Mouse (Mus musculus) spleen, postnatal 36 days (tissue): ENCODE data around the gene Arpc3.

Experiments used
- DNase-seq, 2 experiments: peaks; one replicate each; pipeline ENCODE4 v3.0.0; 2022; ENCODE audit warnings: low spot score in 2 of 2, mixed read lengths in 1 of 2

Gene Arpc3

DNA sequence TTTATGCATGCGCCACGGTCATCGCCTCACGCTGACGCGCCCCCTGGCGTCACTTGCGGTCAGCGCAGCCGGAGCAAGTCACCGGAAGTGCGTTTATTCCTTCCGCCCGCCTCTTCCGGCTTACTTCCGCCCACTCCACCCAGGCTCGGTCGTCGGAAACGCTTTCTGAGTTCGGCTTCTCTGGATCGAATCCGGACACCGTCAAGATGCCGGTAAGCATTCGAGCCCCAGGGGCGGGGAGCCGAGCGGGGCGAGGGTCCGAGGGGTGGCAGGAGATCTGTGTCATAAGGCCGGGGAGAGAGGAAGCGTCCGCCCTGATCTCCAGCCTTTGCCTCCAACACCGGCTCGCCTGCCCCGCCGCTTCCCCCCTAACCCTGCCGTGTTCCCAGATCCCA lies at the start of gene Arpc3:
Arpc3 (plus strand) TSS at position 93 of the 395 bp plus-strand sequence.
- peak; percentile 86 to 90 for DNase-seq

GRCm38 (mm10) chr5:122342874-122343273 lies 48.8 kb upstream of the Arpc3 start:
- DNase-seq: no peak

GRCm38 (mm10) chr5:122343768-122344167 lies 47.9 kb upstream of the Arpc3 start:
- DNase-seq: peak; percentile 51 to 63

GRCm38 (mm10) chr5:122344260-122344659 lies 47.4 kb upstream of the Arpc3 start:
- peak; percentile 72 to 85 for DNase-seq

DNA sequence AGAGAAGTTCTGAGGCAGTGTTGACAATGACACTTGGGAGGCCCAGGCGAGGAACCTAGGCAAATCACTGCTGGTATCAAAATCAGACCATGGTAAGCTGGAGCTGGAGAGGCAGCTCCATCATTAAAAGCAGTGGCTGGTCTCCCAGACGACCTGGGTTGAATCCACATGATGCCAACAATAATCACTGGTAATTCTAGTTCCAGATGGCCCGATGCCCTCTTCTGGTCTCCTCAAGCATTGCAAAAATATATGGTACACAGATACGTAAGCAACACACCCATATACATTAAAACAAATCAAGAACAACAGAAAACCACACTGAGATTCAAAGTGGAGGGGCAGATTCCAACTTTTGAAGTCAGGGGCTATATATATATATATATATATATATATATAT lies 45.9 kb upstream of the Arpc3 start:
- no peak for DNase-seq

DNA sequence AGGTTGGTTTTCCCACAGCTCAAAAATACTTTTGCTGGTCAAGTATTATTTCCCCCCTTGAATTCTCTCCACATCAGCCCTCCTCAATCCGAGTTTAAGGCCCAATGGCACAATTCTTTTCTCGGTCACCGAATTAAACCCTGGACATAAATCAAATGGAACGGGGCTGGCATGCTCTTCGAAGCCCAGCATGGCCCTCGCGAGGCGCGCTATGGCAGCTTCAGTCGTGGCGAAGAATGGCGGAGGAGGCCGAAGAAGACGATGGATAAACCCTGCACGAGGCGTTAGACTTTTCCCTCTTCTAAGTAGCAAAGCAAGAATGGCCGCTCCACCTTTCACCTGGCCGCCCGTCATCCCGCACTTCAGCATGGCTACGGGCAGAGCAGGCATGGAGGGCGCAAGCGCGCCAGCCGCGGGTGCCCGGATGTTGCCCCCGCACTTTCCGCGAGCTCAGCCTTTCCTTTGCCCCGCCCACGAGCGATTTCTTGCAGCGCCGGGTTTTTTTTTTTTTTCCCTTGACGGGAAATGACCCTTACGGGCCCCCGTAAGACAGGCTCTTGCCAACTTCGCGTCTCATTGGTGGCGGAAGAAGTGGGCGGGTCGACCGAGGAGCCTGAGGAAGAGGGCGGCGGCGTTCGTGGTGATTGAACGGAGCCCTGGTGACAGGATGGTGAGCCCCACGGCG lies 37.7 kb upstream of the Arpc3 start, which contains the start of the genes Rad9b and Vps29:
Rad9b (minus strand) TSS at position 427 of the 685 bp plus-strand sequence.
Vps29 (plus strand) TSS at position 563 of the 685 bp plus-strand sequence.
- peak; percentile 97 to 99 for DNase-seq

DNA sequence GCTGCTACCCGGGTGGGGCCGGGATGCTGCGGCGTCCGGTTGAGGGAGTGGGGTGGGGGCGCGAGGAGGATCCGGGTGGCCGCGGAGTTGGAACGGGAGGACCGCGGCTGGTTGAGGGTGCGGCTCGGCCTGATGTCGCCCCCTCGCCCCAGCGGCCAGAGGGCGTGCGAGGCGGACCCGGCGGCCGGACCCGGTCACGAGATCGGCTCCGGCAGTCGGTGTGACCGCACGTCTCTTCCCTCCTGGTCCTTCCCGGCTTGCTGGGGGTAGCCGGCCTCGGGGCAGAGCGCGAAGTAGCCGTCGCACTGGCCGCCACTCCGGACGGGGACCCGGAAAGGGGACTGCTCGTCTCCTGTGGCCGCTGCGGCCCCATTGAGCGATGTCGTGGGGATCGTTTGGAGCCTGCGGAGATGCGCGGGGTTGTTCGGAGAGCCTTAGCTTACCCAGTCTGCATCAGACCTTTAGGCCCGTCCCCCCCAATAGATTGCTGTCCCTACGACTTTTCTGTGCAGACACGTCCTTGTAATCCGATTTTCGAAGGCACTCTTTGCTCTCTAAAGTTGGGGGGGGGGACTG lies 37.1 kb upstream of the Arpc3 start:
- no peak for DNase-seq

DNA sequence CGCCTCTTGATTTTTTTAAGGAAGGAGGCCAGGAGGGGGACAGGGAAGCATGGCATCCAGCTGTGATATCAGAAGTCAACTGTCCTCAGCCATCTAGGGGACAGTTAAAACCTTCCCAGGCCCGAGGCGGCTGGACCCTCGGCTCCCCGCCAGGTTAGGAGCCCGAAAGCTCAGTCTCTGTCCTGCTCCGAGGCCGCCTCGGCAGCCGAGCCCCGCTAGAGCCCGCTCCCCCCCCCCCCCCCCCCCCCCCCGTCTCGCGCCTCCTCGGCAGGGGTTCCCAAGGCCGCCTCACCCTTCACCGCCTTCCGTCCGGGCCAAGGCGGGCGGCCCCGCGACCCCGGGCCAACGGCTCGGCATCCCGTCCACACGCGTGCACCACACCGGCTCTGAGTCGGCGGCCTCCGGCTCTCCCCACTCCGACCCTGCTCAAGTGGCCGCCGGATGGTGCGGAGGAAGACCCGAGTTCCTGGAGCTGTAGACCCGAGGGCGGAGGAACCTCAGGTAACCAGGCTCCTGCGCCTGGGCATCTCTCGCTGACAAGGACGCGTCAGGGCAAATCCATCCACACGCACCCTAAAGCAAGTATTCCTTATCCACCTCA lies 20.0 kb upstream of the Arpc3 start, which contains the start of gene Gpn3:
Gpn3 (plus strand) TSS at position 286 of the 601 bp plus-strand sequence.
- DNase-seq: no peak

DNA sequence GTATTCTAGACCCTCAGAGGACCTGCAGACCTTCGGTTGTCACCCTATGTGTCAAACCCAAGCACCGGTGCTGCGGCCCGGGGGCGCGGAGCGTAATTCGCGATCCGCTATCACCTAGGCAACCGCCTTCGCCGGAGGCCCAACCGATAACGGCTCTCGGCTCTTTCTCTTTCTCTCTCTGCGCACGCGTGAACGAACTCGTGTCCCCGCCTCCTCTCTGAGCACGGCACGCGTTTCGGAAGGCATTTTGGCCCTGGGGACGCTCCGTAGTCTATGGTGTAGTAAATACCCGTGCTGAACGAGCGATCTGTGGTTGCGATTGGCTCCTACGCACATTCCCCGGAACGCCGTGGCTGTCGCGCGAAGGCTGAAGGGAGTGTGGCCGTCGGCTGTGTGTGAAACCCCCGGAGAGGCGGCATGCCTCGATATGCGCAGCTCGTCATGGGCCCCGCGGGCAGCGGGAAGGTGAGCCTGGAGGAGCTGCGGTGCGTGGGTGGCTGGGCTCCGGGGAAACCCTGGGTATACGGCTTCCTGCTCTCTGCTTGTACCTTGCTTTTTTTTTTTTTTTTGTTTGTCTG lies 19.4 kb upstream of the Arpc3 start, which contains the start of gene Fam216a:
Fam216a (minus strand) TSS at position 173 of the 578 bp plus-strand sequence.
- DNase-seq: peak; percentile 99

DNA sequence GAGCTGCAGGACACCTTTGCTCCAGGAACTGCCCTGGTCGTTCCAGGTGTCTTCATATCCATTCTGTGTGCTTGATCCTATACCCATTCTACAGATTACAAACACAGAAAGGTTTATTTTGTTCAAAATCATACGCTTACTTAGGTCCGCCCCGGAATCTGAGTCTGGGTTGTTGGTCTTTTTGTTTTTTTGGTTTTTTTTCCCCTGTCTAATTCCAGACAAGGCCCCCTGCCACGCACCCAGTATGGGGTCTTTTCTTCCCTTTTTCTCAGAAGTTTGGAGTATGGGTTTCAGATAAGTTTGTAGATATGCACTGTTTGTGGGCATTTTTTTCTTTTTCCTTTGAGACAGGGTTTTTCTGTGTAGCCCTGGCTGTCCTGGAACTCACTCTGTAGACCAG lies 18.8 kb upstream of the Arpc3 start:
- no peak for DNase-seq

- DNase-seq: no peak
Measured at GRCm38 (mm10) chr5:122377101-122377833, 14.4 kb upstream of the Arpc3 start.

DNA sequence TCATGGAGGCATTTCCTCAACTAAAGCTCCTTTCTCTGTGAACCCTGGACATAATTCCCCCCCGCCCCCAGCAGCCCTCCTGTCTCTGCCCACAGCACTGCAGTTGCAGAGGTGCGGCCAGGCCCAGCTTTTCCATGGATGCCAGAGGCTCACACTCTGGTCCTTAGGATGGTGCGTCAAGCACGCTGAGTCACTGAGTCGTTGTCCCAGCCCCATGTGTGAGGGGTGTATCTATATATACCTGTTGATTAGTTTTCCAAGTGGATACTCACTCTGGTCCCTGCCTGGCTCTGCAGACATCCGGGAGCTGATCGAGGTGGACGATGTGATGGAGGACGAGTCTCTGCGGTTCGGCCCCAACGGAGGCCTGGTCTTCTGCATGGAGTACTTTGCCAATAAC lies 13.5 kb upstream of the Arpc3 start:
- DNase-seq: no peak

- DNase-seq: peak; percentile 58 to 66
Measured at GRCm38 (mm10) chr5:122379374-122380155, 12.1 kb upstream of the Arpc3 start.

DNA sequence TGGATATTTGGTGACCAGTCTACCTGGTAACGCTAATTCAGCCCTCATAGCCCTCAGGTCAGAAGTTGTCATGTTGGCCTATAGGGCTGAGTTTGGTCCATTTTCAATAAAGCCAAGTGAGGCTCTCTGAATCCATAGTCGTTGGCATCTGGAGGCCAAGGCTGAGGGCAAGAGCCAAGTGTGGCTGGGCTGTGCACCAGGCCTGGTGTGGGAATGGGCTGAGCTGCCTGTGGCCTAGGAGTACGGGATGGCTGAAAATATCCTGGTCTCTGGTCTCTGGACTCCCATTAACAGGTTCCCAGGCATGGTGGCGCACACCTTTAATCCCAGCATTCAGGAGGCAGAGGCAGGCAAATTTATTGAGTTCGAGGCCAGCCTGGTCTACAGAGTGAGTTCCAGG lies 1.7 kb upstream of the Arpc3 start:
- DNase-seq: no peak

- no peak for DNase-seq
Measured at GRCm38 (mm10) chr5:122390671-122391070, 1.0 kb upstream of the Arpc3 start.

DNA sequence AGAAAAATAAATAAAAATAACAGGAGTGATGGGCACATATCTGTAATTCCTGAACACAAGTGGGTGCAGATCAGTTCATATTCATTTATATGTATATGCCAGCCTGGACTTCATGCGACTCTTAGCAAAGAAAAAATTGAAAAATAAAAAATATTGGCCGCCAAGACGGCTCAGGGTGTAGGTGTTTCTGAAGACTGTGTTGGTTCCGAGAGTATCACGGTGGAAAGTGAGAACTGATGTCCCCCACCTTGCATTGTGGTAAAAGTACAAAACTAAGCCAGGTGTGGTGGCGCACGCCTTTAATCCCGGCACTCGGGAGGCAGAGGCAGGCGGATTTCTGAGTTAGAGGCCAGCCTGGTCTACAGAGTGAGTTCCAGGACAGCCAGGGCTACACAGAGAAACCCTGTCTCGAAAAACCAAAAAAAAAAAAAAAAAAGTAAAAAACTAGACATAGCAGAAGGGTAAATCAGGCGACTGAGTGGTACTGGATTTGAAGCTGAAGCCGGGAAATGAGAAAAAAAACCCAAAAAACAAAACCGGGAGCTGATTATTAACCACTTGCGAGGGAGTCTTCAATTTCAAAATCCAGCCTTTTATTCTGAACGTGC lies 396 bp upstream of the Arpc3 start:
- no peak for DNase-seq

- DNase-seq: peak; percentile 35 to 50
Measured at GRCm38 (mm10) chr5:122392227-122393004, 738 bp downstream of the Arpc3 start.

- DNase-seq: peak; percentile 64 to 67
Measured at GRCm38 (mm10) chr5:122393887-122394286, 2.2 kb downstream of the Arpc3 start.

GRCm38 (mm10) chr5:122396791-122397190 lies 5.1 kb downstream of the Arpc3 start:
- peak; percentile 42 to 47 for DNase-seq

GRCm38 (mm10) chr5:122397495-122397894 lies 5.8 kb downstream of the Arpc3 start:
- DNase-seq: peak; percentile 43 to 52
